Mouse (Mus musculus) limb, embryonic 10.5 days (tissue): ENCODE measurements around the gene Pax3. TPM values are rescaled to one million over a fixed set of nuclear protein-coding genes. Genes with fewer than 3 reads are reported as not detected.
A peak's percentile ranks its signal among the peaks of the same experiment; 100 is the strongest.

Experiments used
- DNase-seq: peaks from one replicate; pipeline ENCODE4 v3.0.0-alpha.2; 2017; ENCODE audit warnings: low spot score
- H3K27ac ChIP-seq: fragments of 300-500 bp; sonication (generic); 2 replicates; pipeline ENCODE4 v1.5.1; 2016; ENCODE audit warnings: mild to moderate bottlenecking
- H3K27me3 ChIP-seq: fragments of 300-500 bp; sonication (generic); 2 replicates; pipeline ENCODE4 v1.6.1; 2016; ENCODE audit warnings: low read depth, mild to moderate bottlenecking; ENCODE audit not compliant: poor library complexity, severe bottlenecking
- H3K36me3 ChIP-seq: fragments of 300-500 bp; sonication (generic); 2 replicates; pipeline ENCODE4 v1.6.1; 2016; ENCODE audit warnings: mild to moderate bottlenecking, moderate library complexity
- H3K4me1 ChIP-seq: fragments of 300-500 bp; sonication (generic); 2 replicates; pipeline ENCODE4 v1.6.1; 2016
- H3K4me3 ChIP-seq: fragments of 300-500 bp; sonication (generic); 2 replicates; pipeline ENCODE4 v1.5.1; 2016; ENCODE audit warnings: mild to moderate bottlenecking, moderate library complexity
- H3K9me3 ChIP-seq: fragments of 300-500 bp; sonication (generic); replicated peaks from 2 replicates; pipeline ENCODE4 v1.6.1; 2016; ENCODE audit warnings: mild to moderate bottlenecking
- WGBS: fragments of 180-500 bp; shearing (Covaris S2); methylation state at CpG from one replicate; pipeline ENCODE4 v1.1.7; 2016; 5-methylcytosine and 5-hydroxymethylcytosine counted together
- polyA plus RNA-seq: library from polyadenylated mRNA; unstranded; fragments of >200 nt; fragmentation: Nextera tagmentation; extraction: Ambion mirVana; gene quantifications from 2 replicates; pipeline ENCODE4 v1.2.1, GENCODE M21; 2016

Gene Pax3
- polyA plus RNA-seq, 1 experiment from 2014 or later, result 11.5 TPM

- peaks cover 91% of the 10 kb centered on the region for H3K27me3 ChIP-seq
- no peak overlapping the region for H3K27ac ChIP-seq
- H3K4me1 ChIP-seq, result peaks cover 29% of the 10 kb centered on the region
- WGBS, result 1% methylated on average over 8 of the region's 8 CpGs
- H3K9me3 ChIP-seq, result no peaks in the 10 kb centered on the region
- H3K4me3 ChIP-seq, result no peak overlapping the region
- H3K36me3 ChIP-seq, result no peaks in the 10 kb centered on the region
- DNase-seq, result peak; percentile 30
Measured at GRCm38 (mm10) chr1:78187122-78187787, 9.7 kb downstream of the Pax3 start.

GRCm38 (mm10) chr1:78182954-78183353, 14.0 kb downstream of the Pax3 start:
- Histone ChIP-seq H3K27ac (no peak overlapping the region), H3K36me3 (no peaks in the 10 kb centered on the region), H3K9me3 (no peaks in the 10 kb centered on the region), H3K4me1 (peaks cover 17% of the 10 kb centered on the region), H3K4me3 (no peak overlapping the region), H3K27me3 (peaks cover 88% of the 10 kb centered on the region)
- peak; percentile 30 for DNase-seq
- WGBS, result 62% methylated on average over 5 of the region's 5 CpGs

DNA sequence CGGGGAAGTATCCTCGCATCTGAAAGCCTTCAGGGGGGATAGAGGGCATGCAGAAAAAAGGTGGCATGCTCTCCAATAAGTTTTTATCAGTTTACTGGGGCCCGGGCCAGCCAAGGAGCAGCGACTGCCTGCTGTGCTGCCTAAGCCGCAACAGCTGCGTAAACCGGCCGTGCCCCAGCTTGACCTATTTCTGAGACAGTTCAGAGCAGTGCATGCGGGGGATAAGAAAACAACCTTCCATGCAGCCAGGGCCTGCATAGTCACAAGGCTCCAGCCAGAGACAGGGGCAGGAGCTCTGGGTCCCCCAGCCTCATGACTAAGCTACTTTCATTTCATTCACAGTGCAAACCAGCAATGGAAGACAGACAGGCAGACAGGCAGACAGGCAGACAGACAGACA, 15.1 kb downstream of the Pax3 start:
- Histone ChIP-seq H3K27ac (no peak overlapping the region), H3K9me3 (no peaks in the 10 kb centered on the region), H3K36me3 (no peaks in the 10 kb centered on the region), H3K4me1 (peaks cover 7% of the 10 kb centered on the region), H3K4me3 (no peak overlapping the region), H3K27me3 (peaks cover 86% of the 10 kb centered on the region)
- peak; percentile 43 for DNase-seq
- 10% methylated on average over 9 of the region's 9 CpGs for WGBS

- H3K27me3 ChIP-seq, result peaks cover 83% of the 10 kb centered on the region
Measured at GRCm38 (mm10) chr1:78172334-78172733, 24.6 kb downstream of the Pax3 start.

GRCm38 (mm10) chr1:78171671-78172070, 25.3 kb downstream of the Pax3 start:
- H3K27me3 ChIP-seq, result peaks cover 83% of the 10 kb centered on the region
- no peaks in the 10 kb centered on the region for H3K36me3 ChIP-seq
- no peaks in the 10 kb centered on the region for H3K9me3 ChIP-seq
- 49% methylated on average over 1 of the region's 1 CpGs for WGBS
- H3K4me3 ChIP-seq, result no peak overlapping the region
- no peak overlapping the region for H3K27ac ChIP-seq
- H3K4me1 ChIP-seq, result peaks cover 33% of the 10 kb centered on the region
- DNase-seq, result peak; percentile 20

More at GRCm38 (mm10) chr1:78172334-78172733, 24.6 kb downstream of the Pax3 start:
- Histone ChIP-seq H3K27ac (no peak overlapping the region), H3K4me3 (no peak overlapping the region), H3K9me3 (no peaks in the 10 kb centered on the region), H3K4me1 (peaks cover 30% of the 10 kb centered on the region), H3K36me3 (no peaks in the 10 kb centered on the region)
- DNase-seq, result peak; percentile 24
- 50% methylated on average over 6 of the region's 6 CpGs for WGBS

- no peak overlapping the region for H3K4me3 ChIP-seq
- H3K4me1 ChIP-seq, result peaks cover 33% of the 10 kb centered on the region
- peak; percentile 29 for DNase-seq
- H3K36me3 ChIP-seq, result no peaks in the 10 kb centered on the region
- peaks cover 82% of the 10 kb centered on the region for H3K27me3 ChIP-seq
- no peaks in the 10 kb centered on the region for H3K9me3 ChIP-seq
- H3K27ac ChIP-seq, result no peak overlapping the region
- 68% methylated on average over 9 of the region's 9 CpGs for WGBS
Measured at GRCm38 (mm10) chr1:78170771-78171170, 26.2 kb downstream of the Pax3 start.

GRCm38 (mm10) chr1:78168796-78169195, 28.1 kb downstream of the Pax3 start:
- H3K36me3 ChIP-seq, result no peaks in the 10 kb centered on the region
- H3K27ac ChIP-seq, result no peak overlapping the region
- no peak overlapping the region for H3K4me3 ChIP-seq
- peak; percentile 10 for DNase-seq
- H3K4me1 ChIP-seq, result peaks cover 33% of the 10 kb centered on the region
- H3K27me3 ChIP-seq, result peaks cover 92% of the 10 kb centered on the region
- H3K9me3 ChIP-seq, result no peaks in the 10 kb centered on the region
- 74% methylated on average over 3 of the region's 3 CpGs for WGBS

- peak; percentile 21 for DNase-seq
- 51% methylated on average over 18 of the region's 18 CpGs for WGBS
- Histone ChIP-seq H3K9me3 (no peaks in the 10 kb centered on the region), H3K27me3 (peaks cover 92% of the 10 kb centered on the region), H3K36me3 (no peaks in the 10 kb centered on the region), H3K4me1 (peaks cover 30% of the 10 kb centered on the region), H3K4me3 (no peak overlapping the region), H3K27ac (no peak overlapping the region)
Measured at GRCm38 (mm10) chr1:78167577-78168286, 29.2 kb downstream of the Pax3 start.

DNA sequence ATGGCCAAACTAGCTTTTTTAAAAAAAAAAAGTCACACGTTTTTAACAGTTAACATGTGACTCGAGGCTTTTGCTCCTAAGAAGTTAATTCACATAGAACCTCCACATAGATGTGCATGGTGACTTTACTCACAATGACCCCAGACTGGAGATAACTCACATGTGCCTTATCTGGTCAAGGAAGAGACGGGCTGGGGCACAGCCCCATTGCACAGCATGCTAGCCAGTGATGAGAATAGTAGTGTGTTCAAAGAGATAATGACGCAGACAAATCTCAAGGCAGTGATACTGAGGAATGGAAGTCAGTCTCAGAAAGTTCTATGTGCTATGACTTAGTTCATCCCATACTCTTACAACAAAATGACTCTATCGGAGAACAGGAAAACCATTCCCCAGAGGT, 35.2 kb downstream of the Pax3 start:
- Histone ChIP-seq H3K4me3 (no peak overlapping the region), H3K27ac (no peak overlapping the region), H3K9me3 (no peaks in the 10 kb centered on the region), H3K4me1 (peaks cover 14% of the 10 kb centered on the region), H3K27me3 (peaks cover 61% of the 10 kb centered on the region), H3K36me3 (no peaks in the 10 kb centered on the region)
- 83% methylated on average over 5 of the region's 5 CpGs for WGBS
- DNase-seq, result peak; percentile 22

DNA sequence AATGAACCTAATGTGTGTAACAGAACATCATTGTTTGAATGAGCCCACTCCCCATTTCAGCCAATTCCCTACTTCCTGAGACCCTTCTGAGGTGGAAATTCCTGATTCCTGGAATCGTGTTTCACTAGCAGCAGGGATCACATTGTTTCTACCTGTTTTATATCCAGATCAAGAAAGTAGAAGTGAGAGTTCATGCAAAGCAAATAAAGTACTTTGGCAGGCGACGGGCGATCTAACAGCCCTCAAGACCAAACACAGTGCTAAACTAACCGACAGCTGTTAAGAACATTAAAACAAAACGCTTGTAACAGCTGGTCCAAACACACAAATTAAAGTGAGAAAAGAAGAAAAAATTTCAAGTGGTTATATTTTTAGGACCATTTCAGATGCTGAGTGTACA, 39.0 kb downstream of the Pax3 start:
- peaks cover 55% of the 10 kb centered on the region for H3K27me3 ChIP-seq
- DNase-seq, result peak; percentile 16
- WGBS, result 34% methylated on average over 6 of the region's 6 CpGs
- H3K27ac ChIP-seq, result peak overlapping the region; percentile 40; the same call in 1 of the 2 replicates
- no peak overlapping the region for H3K4me3 ChIP-seq
- no peaks in the 10 kb centered on the region for H3K9me3 ChIP-seq
- no peaks in the 10 kb centered on the region for H3K36me3 ChIP-seq
- peaks cover 16% of the 10 kb centered on the region for H3K4me1 ChIP-seq

DNA sequence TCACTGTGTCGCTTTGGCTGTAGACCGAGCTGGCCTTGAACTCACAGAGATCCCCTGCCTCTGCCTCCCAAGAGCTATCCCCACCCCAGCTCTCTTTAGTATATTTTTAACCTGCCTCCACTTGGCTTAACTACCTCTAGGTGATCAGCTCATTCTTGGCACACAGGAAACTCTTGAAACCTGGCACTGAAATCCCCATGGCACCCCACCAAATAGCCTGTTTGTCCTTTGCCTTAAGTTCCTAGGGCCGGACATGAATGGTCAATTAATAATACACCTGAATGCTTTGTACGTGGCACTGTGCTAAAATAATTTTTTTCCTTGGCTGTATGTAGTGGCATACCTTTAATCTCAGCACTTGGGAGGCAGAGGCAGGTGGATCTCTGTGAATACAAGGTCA, 41.1 kb downstream of the Pax3 start:
- Histone ChIP-seq H3K9me3 (no peaks in the 10 kb centered on the region), H3K4me3 (no peak overlapping the region), H3K36me3 (no peaks in the 10 kb centered on the region), H3K27me3 (peaks cover 70% of the 10 kb centered on the region), H3K27ac (no peak overlapping the region), H3K4me1 (peaks cover 16% of the 10 kb centered on the region)
- WGBS, result 90% methylated on average over 4 of the region's 4 CpGs
- no peak for DNase-seq

- 78% methylated on average over 2 of the region's 2 CpGs for WGBS
- Histone ChIP-seq H3K4me1 (peaks cover 6% of the 10 kb centered on the region), H3K27me3 (peaks cover 98% of the 10 kb centered on the region), H3K9me3 (no peaks in the 10 kb centered on the region), H3K36me3 (no peaks in the 10 kb centered on the region), H3K4me3 (no peak overlapping the region), H3K27ac (no peak overlapping the region)
- DNase-seq, result no peak
Measured at GRCm38 (mm10) chr1:78148011-78148623, 48.8 kb downstream of the Pax3 start.

DNA sequence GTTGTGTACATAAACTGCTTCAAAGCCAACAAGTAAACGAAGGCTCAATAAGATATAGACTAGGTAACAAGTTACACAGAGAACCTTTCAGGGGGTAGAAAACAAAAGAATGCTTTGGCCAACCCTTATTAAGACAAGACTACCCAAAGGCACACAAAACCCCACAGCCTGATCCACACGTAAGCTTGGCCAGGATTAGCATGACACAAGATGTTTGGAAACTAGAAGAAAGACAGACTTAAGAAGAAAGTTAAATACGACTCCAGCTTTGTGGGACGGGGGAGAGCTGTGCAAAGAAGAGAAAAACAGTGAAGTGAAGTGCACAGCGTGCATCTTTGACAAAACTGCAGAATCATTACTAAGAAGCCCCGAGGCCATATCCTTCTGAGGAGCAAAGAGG, 53.5 kb downstream of the Pax3 start:
- WGBS, result 64% methylated on average over 6 of the region's 6 CpGs
- H3K9me3 ChIP-seq, result no peaks in the 10 kb centered on the region
- peaks cover 35% of the 10 kb centered on the region for H3K4me1 ChIP-seq
- H3K36me3 ChIP-seq, result no peaks in the 10 kb centered on the region
- H3K4me3 ChIP-seq, result no peak overlapping the region
- DNase-seq, result no peak
- peaks cover 100% of the 10 kb centered on the region for H3K27me3 ChIP-seq
- H3K27ac ChIP-seq, result no peak overlapping the region
